Mouse (Mus musculus) megakaryocyte, embryonic 14.5 days (primary cell): ENCODE measurements at regions not wholly inside any gene's neighbourhood (a gene's known extent, or its start where the extent isn't known, plus 50 kb on each side); places are given as distances from the start of the nearest gene placed in this dataset.

ENCODE experiments used
- FLI1 ChIP-seq: IDR thresholded peaks from 2 replicates; pipeline ENCODE4 v1.6.1; 2012; ENCODE audit warnings: low read length, inconsistent platforms, mixed read lengths
- GATA1 ChIP-seq: IDR thresholded peaks from 3 replicates; pipeline ENCODE4 v1.6.1; 2012; ENCODE audit warnings: mixed read lengths, low read length, inconsistent platforms, borderline replicate concordance

DNA sequence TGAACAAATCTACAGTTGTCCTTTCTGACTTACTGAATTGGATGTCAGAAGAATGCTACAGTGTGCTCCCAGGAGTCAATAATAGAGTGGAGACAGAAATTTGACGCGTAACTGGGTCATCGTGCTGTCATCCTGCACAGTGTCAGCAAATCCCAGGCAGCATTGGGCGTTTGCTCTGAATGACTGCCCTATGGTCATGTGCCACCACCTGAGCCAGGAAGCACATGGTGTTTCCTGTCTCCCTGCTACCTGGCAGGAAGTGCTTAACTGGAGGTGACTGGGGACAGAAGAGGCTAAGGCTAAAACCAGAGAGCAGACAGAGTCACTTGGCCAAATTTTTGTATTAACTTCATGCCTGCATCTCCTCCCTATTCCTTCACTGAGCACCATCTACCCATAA, 72.1 kb upstream of the Ahi1 start:
- TF ChIP-seq GATA1 (no peak), FLI1 (no peak)
